12 mouse cellular contexts compared by ENCODE assay signal in the genomic region with DNA sequence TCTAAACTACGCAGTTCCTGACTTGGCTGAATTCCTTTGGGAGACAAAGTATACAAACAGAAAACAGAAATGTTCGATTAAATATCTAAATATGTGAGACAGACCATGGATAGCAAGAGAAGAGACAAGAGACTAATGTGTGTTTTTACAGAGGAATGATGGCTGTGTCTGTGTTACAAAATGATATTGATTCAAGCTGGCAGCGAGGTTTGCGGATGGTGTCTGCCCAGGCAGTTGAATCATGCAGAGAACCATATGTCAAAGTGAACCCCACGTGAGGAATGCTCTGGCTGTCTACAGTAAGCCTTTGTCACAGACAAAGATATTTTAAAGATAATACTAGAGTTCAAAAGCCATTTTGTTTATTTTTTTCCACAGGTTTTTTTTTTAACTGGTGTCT.
A peak's percentile ranks its signal among the peaks of the same experiment; 100 is the strongest.
DNase-seq lines count a peak whose midpoint lies in the region; ATAC-seq lines count a peak whose summit lies in the region.
"Had no signal": no experiment of that assay in that cellular context is flagged by ENCODE, and none has a peak within 500 bp of the region (broad histone marks: within the 10 kb centered on the region; RNA-seq: fewer than 3 reads in every experiment).

No protein-coding gene starts in this region.

- peak; percentile 78 for ATAC-seq in forebrain, embryonic 13.5 days
- no peak for ATAC-seq in inflammation-experienced regulatory T-cells, adult 6 months

- H3K36me3 ChIP-seq in forebrain, embryonic 13.5 days (ENCODE audit: poor library complexity, severe bottlenecking), result no peaks in the 10 kb centered on the region
- H3K36me3 ChIP-seq in forebrain, embryonic 10.5 days (replicated peaks), result no peaks in the 10 kb centered on the region
- H3K36me3 ChIP-seq: embryonic facial prominence, embryonic 12.5 days had no signal

- DNase-seq in forebrain, embryonic 10.5 days (ENCODE audit: extremely low spot score, low spot score), result no peak
- peak; percentile 9 for DNase-seq in 3T3-L1 (ENCODE audit: low read depth, low spot score)
- DNase-seq in cerebellum, postnatal 14 days, result peak; percentile 79 to 89
- DNase-seq in layer of hippocampus, adult 8-10 months (ENCODE audit: low spot score in 2 of 2), result peak; percentile 29 to 32
- DNase-seq in urinary bladder, postnatal 10 days (ENCODE audit: low spot score), result no peak
- DNase-seq in yolk sac, embryonic 10.5 days (ENCODE audit: low spot score), result no peak
- DNase-seq: adrenal gland, adult 8-10 months; lung, postnatal 4 days; thymus, postnatal 36 days had no signal

- H3K9ac ChIP-seq in forebrain, embryonic 13.5 days, result no peak overlapping the region
- H3K9ac ChIP-seq: embryonic facial prominence, embryonic 12.5 days had no signal

- no peaks in the 10 kb centered on the region for H3K4me1 ChIP-seq in forebrain, embryonic 13.5 days
- no peaks in the 10 kb centered on the region for H3K4me1 ChIP-seq in forebrain, embryonic 10.5 days

- no peaks in the 10 kb centered on the region for H3K27me3 ChIP-seq in forebrain, embryonic 13.5 days
- no peaks in the 10 kb centered on the region for H3K27me3 ChIP-seq in forebrain, embryonic 10.5 days (ENCODE audit: poor library complexity, severe bottlenecking)
- H3K27me3 ChIP-seq: embryonic facial prominence, embryonic 12.5 days had no signal

- 67% methylated on average over 5 of the region's 5 CpGs for WGBS in forebrain, embryonic 13.5 days
- 78% methylated on average over 5 of the region's 5 CpGs for WGBS in forebrain, embryonic 10.5 days

- no peaks in the 10 kb centered on the region for H3K9me3 ChIP-seq in forebrain, embryonic 13.5 days (replicated peaks)
- H3K9me3 ChIP-seq in forebrain, embryonic 10.5 days, result no peaks in the 10 kb centered on the region
- H3K9me3 ChIP-seq: embryonic facial prominence, embryonic 12.5 days had no signal

- H3K27ac ChIP-seq in forebrain, embryonic 13.5 days, result no peak overlapping the region
- H3K27ac ChIP-seq in forebrain, embryonic 10.5 days, result no peak overlapping the region
- H3K27ac ChIP-seq: embryonic facial prominence, embryonic 12.5 days had no signal

- no peak overlapping the region for H3K4me3 ChIP-seq in forebrain, embryonic 13.5 days
- no peak overlapping the region for H3K4me3 ChIP-seq in forebrain, embryonic 10.5 days
- H3K4me3 ChIP-seq: embryonic facial prominence, embryonic 12.5 days had no signal

- H3K4me2 ChIP-seq in forebrain, embryonic 13.5 days, result no peak overlapping the region
- H3K4me2 ChIP-seq: embryonic facial prominence, embryonic 12.5 days had no signal

Comparison
In these comparisons a context has a peak if more than half of its experiments do, and no peak if none do; other contexts are left out.
1. DNase-seq: peak in 3T3-L1 (single experiment), cerebellum, postnatal 14 days (2 of 2) and layer of hippocampus, adult 8-10 months (2 of 2); none in forebrain, embryonic 10.5 days (single experiment), urinary bladder, postnatal 10 days (single experiment) and yolk sac, embryonic 10.5 days (single experiment).